Mouse (Mus musculus) MEL (cell line): ENCODE results near the gene Mydgf. TPM values are rescaled to one million over a fixed set of nuclear protein-coding genes. Genes with fewer than 3 reads are reported as not detected.
A peak's percentile ranks its signal among the peaks of the same experiment; 100 is the strongest.

Experiments
- DNase-seq: peaks from one replicate; pipeline ENCODE4 v3.0.0; 2011; ENCODE audit warnings: low read depth, low spot score
- H3K27ac ChIP-seq: 2 replicates; pipeline ENCODE4 v1.5.1; 2012; ENCODE audit warnings: low read depth, mild to moderate bottlenecking, control low read depth, low read length, moderate library complexity; ENCODE audit not compliant: control insufficient read depth
- H3K27me3 ChIP-seq, 2 experiments: fragments of 150-350 bp in 1 of 2; sonication (generic) in 1 of 2; 2 replicates each; pipeline ENCODE4 v1.6.1; 2012; ENCODE audit warnings: low read length in 2 of 2, mild to moderate bottlenecking in 2 of 2, improper control_type of control experiment in 1 of 2, moderate library complexity in 1 of 2; ENCODE audit not compliant: insufficient read depth in 2 of 2, control insufficient read depth in 1 of 2
- H3K36me3 ChIP-seq, 2 experiments: 2 replicates each; pipeline ENCODE4 v1.6.1; 2012 to 2014; ENCODE audit warnings: low read length in 2 of 2, improper control_type of control experiment in 1 of 2, inconsistent platforms in 1 of 2, mild to moderate bottlenecking in 1 of 2; ENCODE audit not compliant: insufficient read depth in 2 of 2, control insufficient read depth in 1 of 2
- H3K4me1 ChIP-seq, 2 experiments: fragments of 150-350 bp in 1 of 2; sonication (generic) in 1 of 2; 2 replicates each; pipeline ENCODE4 v1.6.1; 2012; ENCODE audit warnings: low read length in 2 of 2, improper control_type of control experiment in 1 of 2, mild to moderate bottlenecking in 1 of 2; ENCODE audit not compliant: insufficient read depth in 2 of 2, control insufficient read depth in 1 of 2
- H3K4me3 ChIP-seq, 2 experiments: fragments of 150-350 bp in 1 of 2; sonication (generic) in 1 of 2; 2 replicates each; pipeline ENCODE4 v1.5.1; 2012; ENCODE audit warnings: low read depth in 2 of 2, low read length in 2 of 2, mild to moderate bottlenecking in 2 of 2, moderate library complexity in 2 of 2, control low read depth in 1 of 2, improper control_type of control experiment in 1 of 2; ENCODE audit not compliant: control insufficient read depth in 1 of 2, insufficient read depth in 1 of 2
- H3K79me2 ChIP-seq: 2 replicates; pipeline ENCODE4 v1.6.1; 2012; ENCODE audit warnings: mild to moderate bottlenecking, low read length, moderate library complexity; ENCODE audit not compliant: control insufficient read depth, poor library complexity, insufficient read depth
- H3K9ac ChIP-seq: 2 replicates; pipeline ENCODE4 v1.6.1; 2012; ENCODE audit warnings: low read depth, mild to moderate bottlenecking, control low read depth, low read length, moderate library complexity; ENCODE audit not compliant: control insufficient read depth, poor library complexity, severe bottlenecking
- H3K9me3 ChIP-seq: fragments of 150-350 bp; sonication (generic); replicated peaks from 2 replicates; pipeline ENCODE4 v1.6.1; 2012; ENCODE audit warnings: mild to moderate bottlenecking, low read length, improper control_type of control experiment, moderate library complexity; ENCODE audit not compliant: insufficient read depth
- CTCF ChIP-seq, 3 experiments: IDR thresholded peaks in 2 of 3; conservative IDR thresholded peaks in 1 of 3; 2 replicates each; pipeline ENCODE4 v1.5.1; 2011 to 2012; ENCODE audit warnings: low read length in 3 of 3, low read depth in 2 of 3, mild to moderate bottlenecking in 2 of 3, improper control_type of control experiment in 1 of 3, inconsistent platforms in 1 of 3, mixed read lengths in 1 of 3, moderate library complexity in 1 of 3; ENCODE audit not compliant: control insufficient read depth in 1 of 3, insufficient read depth in 1 of 3, poor library complexity in 1 of 3, severe bottlenecking in 1 of 3
- EP300 ChIP-seq, 2 experiments: IDR thresholded peaks; 2 replicates each; pipeline ENCODE4 v1.6.1; 2011; ENCODE audit warnings: improper control_type of control experiment in 2 of 2, low read length in 2 of 2, low read depth in 1 of 2, mild to moderate bottlenecking in 1 of 2
- KAT2A ChIP-seq: conservative IDR thresholded peaks from 2 replicates; pipeline ENCODE4 v1.6.1; 2012; ENCODE audit warnings: low read depth, low read length, improper control_type of control experiment, inconsistent platforms
- MYB ChIP-seq: IDR thresholded peaks from 2 replicates; pipeline ENCODE4 v1.6.1; 2011; ENCODE audit warnings: mild to moderate bottlenecking, low read depth, low read length, improper control_type of control experiment
- NELFE ChIP-seq: IDR thresholded peaks from 2 replicates; pipeline ENCODE4 v1.6.1; 2011; ENCODE audit warnings: low read depth, low read length, improper control_type of control experiment
- RAD21 ChIP-seq: IDR thresholded peaks from 2 replicates; pipeline ENCODE4 v1.6.1; 2011; ENCODE audit warnings: mild to moderate bottlenecking, low read depth, low read length, improper control_type of control experiment
- SMC3 ChIP-seq: IDR thresholded peaks from 2 replicates; pipeline ENCODE4 v1.6.1; 2011; ENCODE audit warnings: low read depth, low read length, improper control_type of control experiment
- TAL1 ChIP-seq: IDR thresholded peaks from 2 replicates; pipeline ENCODE4 v1.6.1; 2012; ENCODE audit warnings: mild to moderate bottlenecking, inconsistent platforms, low read length, moderate library complexity, mixed read lengths
- TBP ChIP-seq: IDR thresholded peaks from 2 replicates; pipeline ENCODE4 v1.8.0; 2011; ENCODE audit warnings: low read depth, low read length, improper control_type of control experiment
- TCF12 ChIP-seq: IDR thresholded peaks from 2 replicates; pipeline ENCODE4 v1.6.1; 2014; ENCODE audit warnings: low read depth, mild to moderate bottlenecking, inconsistent platforms, low read length, improper control_type of control experiment, moderate library complexity
- USF1 ChIP-seq: IDR thresholded peaks from 2 replicates; pipeline ENCODE4 v1.6.1; 2014; ENCODE audit warnings: low read depth, mild to moderate bottlenecking, inconsistent platforms, low read length, improper control_type of control experiment, moderate library complexity
- ZC3H11A ChIP-seq: IDR thresholded peaks from 2 replicates; pipeline ENCODE4 v1.6.1; 2012; ENCODE audit warnings: low read depth, mild to moderate bottlenecking, inconsistent platforms, low read length, improper control_type of control experiment
- ZNF384 ChIP-seq: IDR thresholded peaks from 2 replicates; pipeline ENCODE4 v1.6.1; 2012; ENCODE audit warnings: low read depth, mild to moderate bottlenecking, inconsistent platforms, low read length, improper control_type of control experiment
- polyA plus RNA-seq, 2 experiments: library from polyadenylated mRNA; stranded (reverse) in 1 of 2; unstranded in 1 of 2; fragments of >175 nt in 1 of 2; fragments of >200 nt in 1 of 2; gene quantifications; 2 replicates each; pipeline versions ENCODE4 v1.2.1 to v1.2.4; 2012; ENCODE audit warnings: low replicate concordance in 2 of 2, low read depth in 1 of 2; ENCODE audit not compliant: insufficient read length in 2 of 2, insufficient read depth in 1 of 2, missing spikeins in 1 of 2
- total RNA-seq: library from RNA; depleted of rRNA; stranded (reverse); fragments of 300-350 nt; gene quantifications from 2 replicates; pipeline ENCODE4 v1.2.3, GENCODE M21; 2012

Gene Mydgf
- total and polyA plus RNA-seq, 3 experiments, result 117 to 137 TPM; not detected in 1

DNA sequence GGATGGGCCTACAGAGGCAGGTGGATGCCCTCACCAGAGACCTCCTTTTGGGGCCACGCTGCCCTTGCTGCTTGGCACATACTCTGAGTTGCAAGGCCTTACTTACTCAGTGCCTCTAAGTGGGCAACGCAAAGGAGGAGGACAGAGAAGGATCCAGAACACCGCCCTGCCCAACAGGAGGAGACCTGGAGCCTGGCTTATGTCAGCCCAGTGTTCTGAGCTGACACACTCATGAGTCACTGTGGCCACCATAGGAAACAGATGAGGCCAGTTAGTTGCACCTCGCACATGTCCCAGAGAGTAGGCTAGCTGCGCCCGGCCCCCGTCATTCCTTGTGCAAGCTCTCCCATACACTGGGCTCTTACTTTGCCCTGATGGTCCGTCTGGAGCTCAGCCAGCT, 18.8 kb upstream of the Mydgf start:
- Histone ChIP-seq H3K9me3 (no peaks in the 10 kb centered on the region), H3K27ac (no peak overlapping the region), H3K9ac (no peak overlapping the region), H3K36me3 (no peaks in the 10 kb centered on the region; a peak in 1 of 4 replicates), H3K27me3 (no peaks in the 10 kb centered on the region), H3K4me3 (no peak overlapping the region), H3K4me1 (no peaks in the 10 kb centered on the region), H3K79me2 (no peaks in the 10 kb centered on the region)
- no peak for TF ChIP-seq MYB
- TF ChIP-seq TCF12, result no peak
- no peak for TF ChIP-seq TAL1
- TF ChIP-seq KAT2A, result no peak
- TF ChIP-seq EP300 (IDR thresholded peaks at IDR 0.05; ENCODE audit: low read depth in 1 of 2, low read length in 2 of 2), result no peak
- TF ChIP-seq SMC3, result no peak
- TF ChIP-seq TBP, result no peak
- no peak for TF ChIP-seq NELFE
- no peak for DNase-seq

DNA sequence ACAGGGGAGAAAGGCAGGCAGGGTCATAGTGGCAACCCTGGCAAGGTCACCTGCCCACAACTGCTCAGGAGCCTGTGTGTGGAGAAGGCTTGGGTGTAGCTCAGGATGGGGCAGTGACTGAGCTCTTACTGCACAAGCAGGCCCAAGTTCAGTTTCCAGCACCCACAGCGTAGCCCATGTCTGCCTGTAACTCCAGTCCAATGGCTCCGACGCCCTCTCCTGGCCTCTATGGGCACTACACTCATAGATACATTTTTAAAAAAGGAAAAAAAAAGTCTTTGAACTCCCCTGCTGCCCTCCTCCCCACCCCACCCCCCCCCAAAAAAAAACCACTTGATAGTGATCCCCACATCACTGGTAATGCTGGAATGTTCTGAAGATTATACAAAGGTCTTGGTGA, 17.9 kb upstream of the Mydgf start:
- Histone ChIP-seq H3K27ac (no peak overlapping the region), H3K4me3 (no peak overlapping the region), H3K36me3 (no peaks in the 10 kb centered on the region; a peak in 1 of 4 replicates), H3K9ac (no peak overlapping the region), H3K4me1 (no peaks in the 10 kb centered on the region), H3K79me2 (no peaks in the 10 kb centered on the region), H3K9me3 (no peaks in the 10 kb centered on the region), H3K27me3 (no peaks in the 10 kb centered on the region)
- TF ChIP-seq USF1 (no peak), RAD21 (peak; percentile 14; the same call in 1 of the 2 replicates), ZNF384 (peak; percentile 35; the same call in 1 of the 2 replicates), CTCF (IDR thresholded peaks at IDR 0.05 in 2 of 3, conservative IDR thresholded peaks at IDR 0.05 in 1 of 3; ENCODE audit: control insufficient read depth in 1 of 3, insufficient read depth in 1 of 3, low read depth in 2 of 3, low read length in 3 of 3, poor library complexity in 1 of 3, severe bottlenecking in 1 of 3) (peak; percentile 44 to 49 (median 46))
- DNase-seq, result peak; percentile 37

DNA sequence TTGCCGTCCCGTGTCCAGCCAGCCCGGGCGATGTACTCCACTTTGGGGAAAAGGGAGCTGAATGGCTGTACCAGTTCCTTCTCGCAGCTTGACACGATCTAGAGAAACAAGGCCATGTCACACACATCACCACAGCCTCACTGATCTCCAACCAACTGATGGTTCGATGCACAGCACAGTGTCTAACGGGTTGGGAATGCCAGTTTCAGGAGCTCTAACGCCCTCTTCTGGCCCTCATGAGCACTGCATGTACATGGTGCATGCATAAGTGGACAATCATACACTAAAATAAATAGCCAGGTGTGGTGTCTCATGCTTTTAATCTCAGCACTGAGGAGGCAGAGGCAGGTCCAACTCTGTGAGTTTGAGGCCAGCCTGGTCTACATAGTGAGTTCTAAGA, 16.9 kb upstream of the Mydgf start:
- no peaks in the 10 kb centered on the region; a peak in 1 of 4 replicates for H3K36me3 ChIP-seq
- H3K27me3 ChIP-seq, result no peaks in the 10 kb centered on the region
- peak; percentile 37 for DNase-seq
- H3K9me3 ChIP-seq, result no peaks in the 10 kb centered on the region
- H3K4me1 ChIP-seq, result no peaks in the 10 kb centered on the region
- no peak overlapping the region for H3K9ac ChIP-seq
- no peak overlapping the region for H3K4me3 ChIP-seq
- no peaks in the 10 kb centered on the region for H3K79me2 ChIP-seq
- no peak overlapping the region for H3K27ac ChIP-seq
- peak; percentile 21 for TF ChIP-seq RAD21
- no peak for TF ChIP-seq ZC3H11A
- TF ChIP-seq CTCF (IDR thresholded peaks at IDR 0.05 in 2 of 3, conservative IDR thresholded peaks at IDR 0.05 in 1 of 3; ENCODE audit: control insufficient read depth in 1 of 3, insufficient read depth in 1 of 3, low read depth in 2 of 3, low read length in 3 of 3, poor library complexity in 1 of 3, severe bottlenecking in 1 of 3), result peak; percentile 51 to 67 (median 53)
- TF ChIP-seq SMC3, result peak; percentile 32
- TF ChIP-seq, all 39 proteins: peak for 3
